Mouse (Mus musculus): ENCODE measurements around the gene Actg2. TPM values are rescaled to one million over a fixed set of nuclear protein-coding genes. Genes with fewer than 3 reads are reported as not detected.
A peak's percentile ranks its signal among the peaks of the same experiment; 100 is the strongest.

Gene Actg2
- total and polyA plus RNA-seq, 3 experiments: 0.07 to 0.27 TPM; not detected in 1

- H3K9ac ChIP-seq (ENCODE audit: control insufficient read depth, low read depth, low read length, poor library complexity, severe bottlenecking): no peak overlapping the region
- no peak overlapping the region for H3K4me3 ChIP-seq (ENCODE audit: control insufficient read depth in 1 of 2, insufficient read depth in 1 of 2, low read depth in 2 of 2, low read length in 2 of 2)
- no peaks in the 10 kb centered on the region for H3K79me2 ChIP-seq (ENCODE audit: control insufficient read depth, insufficient read depth, low read length, poor library complexity)
- no peak for TF ChIP-seq CTCF (IDR thresholded peaks at IDR 0.05 in 2 of 3, conservative IDR thresholded peaks at IDR 0.05 in 1 of 3; ENCODE audit: control insufficient read depth in 1 of 3, insufficient read depth in 1 of 3, low read depth in 2 of 3, low read length in 3 of 3, poor library complexity in 1 of 3, severe bottlenecking in 1 of 3)
- no peak for TF ChIP-seq NELFE (IDR thresholded peaks at IDR 0.05; ENCODE audit: low read depth, low read length)
- TF ChIP-seq SMC3 (IDR thresholded peaks at IDR 0.05; ENCODE audit: low read depth, low read length): no peak
- TF ChIP-seq RAD21 (IDR thresholded peaks at IDR 0.05; ENCODE audit: low read depth, low read length): no peak
- TF ChIP-seq MEF2A (IDR thresholded peaks at IDR 0.05; ENCODE audit: extremely low read depth, insufficient replicate concordance, low read depth, low read length, poor library complexity, severe bottlenecking): no peak
- no peak for TF ChIP-seq MAX (IDR thresholded peaks at IDR 0.05; ENCODE audit: low read length)
- no peak for TF ChIP-seq BHLHE40 (IDR thresholded peaks at IDR 0.05; ENCODE audit: borderline replicate concordance, low read depth, low read length)
- no peak for TF ChIP-seq UBTF (IDR thresholded peaks at IDR 0.05; ENCODE audit: borderline replicate concordance, insufficient read depth, low read depth, low read length)
- no peak for TF ChIP-seq ETS1 (IDR thresholded peaks at IDR 0.05; ENCODE audit: low read depth, low read length)
- TF ChIP-seq GATA1 (IDR thresholded peaks at IDR 0.05; ENCODE audit: low read depth, low read length): no peak
- no peak for TF ChIP-seq TCF12 (IDR thresholded peaks at IDR 0.05; ENCODE audit: low read depth, low read length)
- TF ChIP-seq MAZ (IDR thresholded peaks at IDR 0.05; ENCODE audit: low read depth, low read length): no peak
- no peak for TF ChIP-seq POLR2AphosphoS2 (IDR thresholded peaks at IDR 0.05; ENCODE audit: low read length)
- TF ChIP-seq CHD1 (IDR thresholded peaks at IDR 0.05; ENCODE audit: low read depth, low read length): no peak
- no peak for TF ChIP-seq POLR2AphosphoS5 (IDR thresholded peaks at IDR 0.05; ENCODE audit: borderline replicate concordance, low read depth, low read length)
- TF ChIP-seq MYC (IDR thresholded peaks at IDR 0.05; ENCODE audit: low read depth, low read length): no peak
- TF ChIP-seq EP300 (IDR thresholded peaks at IDR 0.05; ENCODE audit: low read depth in 1 of 2, low read length in 2 of 2): no peak
- no peak for TF ChIP-seq E2F4 (IDR thresholded peaks at IDR 0.05; ENCODE audit: borderline replicate concordance, low read depth, low read length)
- no peak for TF ChIP-seq CHD2 (IDR thresholded peaks at IDR 0.05; ENCODE audit: low read length)
- no peak for TF ChIP-seq GABPA (IDR thresholded peaks at IDR 0.05; ENCODE audit: low read depth, low read length)
- no peaks in the 10 kb centered on the region for H3K36me3 ChIP-seq (ENCODE audit: control insufficient read depth in 1 of 2, insufficient read depth in 2 of 2, low read length in 2 of 2)
- H3K27me3 ChIP-seq (ENCODE audit: control insufficient read depth in 1 of 2, insufficient read depth in 2 of 2, low read length in 2 of 2): no peaks in the 10 kb centered on the region
- H3K27ac ChIP-seq (ENCODE audit: control insufficient read depth, low read depth, low read length): no peak overlapping the region
- peaks cover 5 to 6% of the 10 kb centered on the region in 2 experiments; a peak in 2 of 4 replicates for H3K4me1 ChIP-seq (ENCODE audit: control insufficient read depth in 1 of 2, insufficient read depth in 2 of 2, low read length in 2 of 2)
- peak; percentile 22 for DNase-seq (ENCODE audit: low read depth, low spot score)
- no peaks in the 10 kb centered on the region for H3K9me3 ChIP-seq (replicated peaks; ENCODE audit: insufficient read depth, low read length)
Measured at GRCm38 (mm10) chr6:83482418-83483085, 53.5 kb downstream of the Actg2 start.

Measured in MEL (cell line).